Mouse (Mus musculus): ENCODE results near the gene Lrrc7.
A peak's percentile ranks its signal among the peaks of the same experiment; 100 is the strongest.

Lrrc7 gene

DNA sequence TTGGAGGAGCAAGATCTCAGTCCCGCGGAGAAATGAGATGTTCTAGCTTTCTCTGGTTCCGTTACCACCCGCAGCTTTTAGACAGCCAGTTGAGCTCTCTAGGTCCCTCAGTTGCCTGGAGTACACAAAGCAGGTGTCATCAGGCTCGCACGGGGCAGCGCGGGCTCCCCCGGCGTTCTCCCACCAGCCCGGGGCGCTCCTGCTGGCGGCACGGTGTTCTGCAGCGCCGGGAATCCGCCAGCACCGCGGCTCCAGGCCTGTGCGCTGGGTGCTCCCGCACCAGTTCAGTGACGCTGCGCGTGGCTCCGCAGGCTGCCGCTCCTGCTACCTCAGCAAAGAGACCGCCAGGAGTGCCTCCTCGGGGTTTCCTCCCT is at the start of gene Lrrc7:
Gene Lrrc7, minus strand, starts transcription at position 235 of the 374 bp plus-strand sequence.
- DNase-seq: peak; percentile 65 to 68

DNA sequence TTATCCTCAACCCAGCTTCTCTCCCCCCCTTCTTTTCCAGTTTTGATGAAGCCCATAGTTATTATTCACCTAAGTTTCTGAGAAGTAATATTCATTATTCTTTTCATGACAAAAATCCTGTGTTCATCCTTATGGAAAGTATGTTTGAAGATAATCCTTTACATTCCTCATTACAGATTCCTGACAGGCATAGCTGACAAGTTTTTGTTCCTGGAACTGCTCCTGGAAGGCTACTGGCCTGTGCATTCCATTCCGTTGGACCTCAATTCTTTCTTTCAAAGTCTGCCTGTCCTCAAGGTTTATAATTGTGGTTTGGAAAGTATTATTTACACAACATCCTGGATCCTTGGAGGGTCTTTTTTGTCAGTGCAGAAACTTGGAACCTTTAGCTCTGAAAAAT is 45.0 kb upstream of the Lrrc7 start:
- no peak for DNase-seq

DNA sequence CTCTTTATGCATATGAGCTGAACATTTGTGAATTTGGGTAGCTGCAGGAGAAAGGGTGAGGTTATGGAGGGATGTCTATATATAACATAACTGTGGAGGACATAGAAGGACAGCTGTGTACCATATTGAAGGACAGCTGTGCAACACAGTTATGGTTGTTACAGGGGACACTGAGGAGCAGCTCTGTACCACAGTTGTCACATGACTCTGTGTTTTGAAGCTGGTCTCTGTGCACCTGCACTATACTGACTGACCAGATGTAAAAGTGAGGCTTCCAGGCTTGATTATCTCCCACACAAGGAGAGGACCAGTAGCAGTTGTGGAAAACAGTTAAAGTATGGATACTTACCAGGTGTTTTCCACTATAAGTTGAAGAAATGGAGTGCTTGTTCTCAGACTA is 43.3 kb upstream of the Lrrc7 start:
- no peak for DNase-seq

DNA sequence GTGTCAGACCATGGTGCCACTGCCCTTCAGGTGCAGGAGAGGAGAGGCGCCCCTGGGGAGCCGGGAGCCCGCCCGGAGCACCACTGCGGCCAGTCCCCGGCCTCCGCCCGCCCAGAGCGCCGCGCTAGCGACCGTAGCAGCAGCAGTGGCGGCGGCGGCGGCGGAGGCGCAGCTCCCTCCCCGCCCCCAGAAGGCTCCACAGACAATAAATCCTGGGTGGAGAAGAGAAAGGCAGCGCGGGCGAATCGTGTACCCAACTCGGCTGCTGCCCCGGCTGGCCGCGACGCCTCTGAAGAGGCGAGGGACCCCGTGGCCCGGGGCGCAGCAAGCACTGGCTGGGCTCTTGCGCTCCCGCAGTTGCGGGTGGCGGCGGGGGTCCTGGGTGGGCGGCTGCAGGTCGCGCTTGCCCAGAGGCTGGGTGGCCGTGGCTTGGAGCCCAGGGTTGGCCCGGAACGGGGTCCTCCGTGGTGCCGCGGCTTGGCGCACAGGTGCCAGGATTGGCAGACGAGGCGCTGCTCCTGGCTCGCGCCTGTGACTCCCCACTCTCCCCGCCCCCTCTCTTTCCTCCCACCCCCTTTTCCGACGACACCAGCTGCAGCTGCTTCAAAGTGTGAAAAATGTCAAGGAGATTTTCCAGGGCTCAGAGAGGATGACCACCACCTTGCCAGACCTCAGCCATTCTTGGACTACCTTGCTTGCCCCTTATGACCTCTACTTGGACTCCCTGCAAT is 600 bp downstream of the Lrrc7 start:
- DNase-seq: peak; percentile 78 to 84

DNA sequence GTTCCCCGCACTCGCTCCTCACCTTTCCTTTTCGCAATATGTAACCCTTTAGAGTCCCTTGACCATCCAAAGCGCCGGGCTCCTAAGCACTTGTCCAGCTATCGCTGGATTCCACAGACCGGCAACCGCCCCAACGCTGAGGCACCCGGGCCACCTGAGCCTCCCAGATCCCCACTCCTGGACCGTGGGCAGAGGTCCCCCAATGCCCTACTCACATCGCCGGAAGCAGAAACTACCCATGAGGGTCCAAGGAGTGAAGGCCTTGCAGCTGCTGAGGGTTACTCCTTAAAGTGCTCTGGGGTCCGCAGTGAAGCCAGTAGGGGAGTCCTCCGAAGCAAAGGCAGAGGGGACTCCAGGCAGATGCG is 1.1 kb downstream of the Lrrc7 start:
- DNase-seq: peak; percentile 56 to 62

DNA sequence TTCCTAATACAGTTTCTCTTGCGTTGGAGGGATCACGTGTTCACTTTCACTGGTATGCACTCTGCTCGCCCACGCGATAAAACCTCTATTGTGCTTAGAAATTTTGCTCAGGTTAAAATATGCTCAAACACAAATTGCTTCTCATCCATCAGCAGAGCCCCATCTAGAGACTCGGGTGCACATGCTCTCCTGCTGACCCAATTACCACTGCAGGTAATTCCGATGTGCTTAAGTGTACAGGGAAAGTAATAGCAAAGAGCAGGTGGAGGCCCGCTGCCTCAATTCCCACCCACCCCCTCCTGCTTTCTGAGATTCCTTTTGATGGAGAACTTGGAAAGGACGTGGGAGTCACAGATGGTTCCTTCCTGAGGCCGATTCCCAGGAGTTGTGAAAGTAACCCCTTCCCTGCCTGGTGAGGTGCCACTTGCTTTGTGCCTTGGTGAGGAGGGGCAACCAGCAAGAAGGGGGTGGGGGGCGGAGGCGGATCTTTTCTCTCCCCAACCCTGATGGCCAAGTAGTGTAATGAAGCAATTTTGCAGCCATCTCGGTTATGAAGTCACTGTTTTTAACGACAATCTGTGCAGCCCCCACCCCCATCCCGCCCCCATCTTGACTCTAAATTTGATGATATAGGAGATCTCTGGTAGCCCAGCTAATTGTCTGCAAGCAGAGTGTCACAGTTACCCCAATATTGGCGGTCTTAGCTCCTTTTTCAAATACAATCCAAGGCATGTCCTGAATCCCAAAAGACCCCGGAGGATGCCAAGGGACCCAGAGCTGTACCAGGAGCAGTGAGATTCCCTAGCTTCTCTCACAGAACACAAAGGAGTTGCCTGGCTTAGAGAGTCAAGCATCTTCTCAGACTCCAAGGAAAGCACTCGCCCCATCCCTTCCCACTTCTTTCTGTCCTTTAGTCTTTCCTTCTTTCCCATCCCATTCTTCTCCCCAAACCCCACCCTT is 2.0 kb downstream of the Lrrc7 start:
- DNase-seq: peak; percentile 44 to 50

DNA sequence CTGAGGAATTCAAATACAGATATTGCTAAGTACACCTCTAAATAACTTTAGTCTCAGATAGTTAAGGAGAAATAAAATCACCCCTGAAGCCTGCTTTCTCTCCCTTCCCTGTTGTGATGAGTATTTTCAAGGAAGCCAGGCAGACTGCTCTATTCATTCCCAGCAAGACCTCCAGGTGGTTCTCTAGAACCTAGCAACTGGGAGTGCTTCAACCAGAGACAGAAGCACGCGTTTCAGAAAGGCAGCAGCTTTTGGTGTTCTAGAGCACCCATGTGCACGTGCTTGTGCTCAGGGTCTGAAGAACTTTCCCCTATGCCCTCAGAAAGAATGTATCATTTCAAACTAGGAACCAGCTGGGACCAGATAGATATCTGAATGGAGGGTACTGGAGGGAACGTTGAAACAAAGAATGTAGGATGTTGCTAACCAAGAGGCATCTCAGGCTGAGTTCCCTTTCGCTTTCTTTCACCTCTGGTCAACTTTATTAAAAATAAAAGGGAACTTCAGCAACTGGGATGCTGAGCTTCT is 2.8 kb downstream of the Lrrc7 start:
- peak in 1 of 2 experiments; percentile 8 for DNase-seq

- DNase-seq: no peak
These were observed 3.4 kb downstream of the Lrrc7 start for GRCm38 (mm10) chr3:158558631-158559030.

DNA sequence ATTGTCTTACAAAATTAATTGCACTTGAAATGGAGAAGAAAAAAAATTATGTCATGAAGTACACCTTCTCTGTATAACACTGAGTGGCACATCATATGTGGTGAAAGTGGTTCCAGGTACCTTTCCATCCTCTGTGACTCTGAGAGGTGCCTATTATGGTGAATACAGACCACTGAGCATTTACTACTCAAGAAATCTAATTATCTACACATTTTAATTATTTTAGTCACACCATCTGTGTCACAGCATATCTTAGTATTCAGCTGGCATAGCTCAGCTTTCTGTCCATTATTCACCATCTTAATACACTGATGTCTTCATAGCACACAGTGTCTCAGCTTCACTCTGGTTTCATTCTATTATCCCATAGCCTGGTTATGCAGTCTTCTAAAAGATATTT is 7.7 kb downstream of the Lrrc7 start:
- DNase-seq: no peak

GRCm38 (mm10) chr3:158552105-158552504 is 9.9 kb downstream of the Lrrc7 start:
- no peak for DNase-seq

GRCm38 (mm10) chr3:158543481-158543880 is 18.5 kb downstream of the Lrrc7 start:
- DNase-seq: no peak

GRCm38 (mm10) chr3:158532859-158533258 is 29.2 kb downstream of the Lrrc7 start:
- no peak for DNase-seq

DNA sequence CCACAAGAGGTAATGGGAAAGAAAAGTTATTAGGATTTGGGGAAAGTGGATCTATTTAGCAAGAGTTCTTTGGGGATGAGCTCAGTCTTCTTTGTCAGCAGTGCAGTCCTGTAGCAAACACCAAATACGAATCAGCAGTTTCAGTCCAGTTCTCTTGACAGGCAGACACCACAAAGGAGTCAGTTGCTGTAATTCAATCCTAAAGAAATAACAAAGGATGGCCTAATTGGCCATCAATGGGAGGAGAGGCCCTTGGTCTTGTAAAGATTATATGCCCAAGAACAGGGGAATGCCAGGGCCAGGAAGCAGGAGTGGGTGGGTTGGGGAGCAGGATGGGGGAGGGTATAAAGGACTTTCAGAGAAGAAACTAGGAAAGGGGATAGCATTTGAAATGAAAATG is 33.5 kb downstream of the Lrrc7 start:
- no peak for DNase-seq

- DNase-seq: no peak
These were observed 68.3 kb downstream of the Lrrc7 start for GRCm38 (mm10) chr3:158493730-158494129.

- DNase-seq: no peak
These were observed 82.3 kb downstream of the Lrrc7 start for GRCm38 (mm10) chr3:158479677-158480076.

- no peak for DNase-seq
These were observed 161.4 kb downstream of the Lrrc7 start for GRCm38 (mm10) chr3:158400600-158400999.

- DNase-seq: no peak
These were observed 170.5 kb downstream of the Lrrc7 start for GRCm38 (mm10) chr3:158391534-158391933.

DNA sequence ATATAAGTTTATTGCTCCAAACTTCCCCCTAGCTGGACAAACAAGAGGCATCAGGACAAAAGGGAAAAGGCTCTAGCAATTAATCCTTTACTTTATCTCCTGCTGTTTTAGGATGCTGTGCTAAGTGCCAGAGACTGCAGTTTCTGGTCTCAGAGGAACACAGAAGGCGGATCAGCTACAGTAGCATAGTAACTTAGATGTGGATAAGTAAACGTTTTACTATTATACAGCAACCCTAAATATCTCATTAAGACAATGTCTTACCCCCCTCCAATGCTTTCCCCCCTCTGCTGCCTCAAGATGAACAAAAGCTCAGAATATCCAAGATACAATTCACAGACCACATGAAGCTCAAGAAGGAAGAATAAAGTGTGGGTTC is 174.0 kb downstream of the Lrrc7 start:
- DNase-seq: no peak

GRCm38 (mm10) chr3:158387413-158388075 is 174.5 kb downstream of the Lrrc7 start:
- DNase-seq: no peak

DNA sequence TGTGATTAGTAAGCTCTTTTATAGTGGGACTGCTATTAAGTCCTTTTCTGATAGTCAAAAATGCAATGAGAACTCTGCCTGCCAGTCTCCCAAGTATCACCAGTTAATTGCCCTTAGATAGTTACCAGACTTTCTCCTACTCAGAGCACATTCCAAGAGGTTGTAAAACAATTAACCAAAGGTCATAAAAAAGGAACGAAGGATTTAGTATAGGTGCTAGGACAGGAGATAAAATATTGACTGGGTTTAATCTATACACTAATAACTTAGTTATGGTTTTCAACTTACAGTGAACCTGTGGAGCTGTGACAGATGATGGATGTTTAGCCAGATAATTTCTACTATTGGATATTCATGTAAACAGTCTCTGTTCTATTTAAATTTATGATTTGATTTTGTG is 175.2 kb downstream of the Lrrc7 start:
- no peak for DNase-seq

- DNase-seq: peak; percentile 56 to 68
These were observed 186.1 kb downstream of the Lrrc7 start for GRCm38 (mm10) chr3:158375885-158376284.

DNA sequence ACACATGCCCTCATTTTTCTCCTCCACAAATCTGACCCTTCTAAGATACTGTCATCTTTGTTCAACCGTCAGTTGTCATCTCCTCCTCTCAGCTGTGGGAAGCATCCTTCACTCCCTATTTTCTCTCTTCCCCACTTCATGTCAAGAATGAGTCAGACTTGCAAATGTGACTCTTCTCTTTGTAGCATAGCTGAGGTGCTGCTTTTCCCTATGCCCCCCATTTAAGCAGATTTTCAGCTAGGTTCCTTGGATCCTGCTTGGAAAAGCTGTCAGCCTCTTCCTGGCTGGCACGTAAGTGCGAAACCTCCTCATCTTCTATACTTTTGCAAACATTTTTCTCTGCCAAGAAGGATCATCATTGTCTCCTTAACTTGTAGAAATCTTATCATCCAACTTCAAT is 192.9 kb downstream of the Lrrc7 start:
- DNase-seq: no peak

- no peak for DNase-seq
These were observed 196.2 kb downstream of the Lrrc7 start for GRCm38 (mm10) chr3:158365801-158366200.

Data from cerebellum, postnatal 14 days (tissue).